Mouse (Mus musculus): ENCODE measurements around the gene Prrx2. TPM values are rescaled to one million over a fixed set of nuclear protein-coding genes. Genes with fewer than 3 reads are reported as not detected.

Gene Prrx2
- polyA plus RNA-seq, 1 experiment from 2014 or later = 2.7 TPM

DNA sequence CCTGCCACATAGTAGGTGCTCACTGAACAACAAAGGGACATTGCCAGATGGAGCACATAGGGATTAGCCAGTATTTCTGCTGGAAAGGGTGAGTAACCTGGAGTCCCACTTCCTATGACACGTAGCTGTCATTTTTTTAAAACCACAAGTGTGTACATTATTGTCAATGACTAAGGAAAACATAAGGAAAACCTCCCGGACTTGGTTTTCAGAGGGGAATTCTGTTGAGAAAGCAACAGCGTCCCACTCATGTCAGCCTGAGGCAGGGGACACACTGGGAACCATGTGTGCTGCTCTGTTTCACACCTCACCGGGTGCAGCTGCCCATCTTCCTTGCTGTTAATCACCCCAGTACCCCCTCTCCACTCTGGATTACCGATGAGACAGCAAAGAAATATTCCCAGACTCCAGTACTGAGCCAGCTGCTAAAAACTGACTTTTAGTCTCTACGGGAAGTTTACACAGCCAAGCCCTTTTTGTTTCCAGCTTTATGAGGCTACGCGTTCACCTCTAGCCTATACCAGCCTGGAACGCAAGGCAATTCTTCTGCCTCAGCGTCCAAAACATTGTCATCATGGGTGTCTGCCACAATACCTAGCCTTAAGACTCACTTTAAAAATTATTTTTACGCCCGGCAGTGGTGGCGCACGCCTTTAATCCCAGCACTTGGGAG lies 64.8 kb downstream of the Prrx2 start:
- H3K4me2 ChIP-seq = no peak overlapping the region
- ATAC-seq (ENCODE audit: low FRiP score) = no peak
- 80% methylated on average over 14 of the region's 14 CpGs for WGBS

DNA sequence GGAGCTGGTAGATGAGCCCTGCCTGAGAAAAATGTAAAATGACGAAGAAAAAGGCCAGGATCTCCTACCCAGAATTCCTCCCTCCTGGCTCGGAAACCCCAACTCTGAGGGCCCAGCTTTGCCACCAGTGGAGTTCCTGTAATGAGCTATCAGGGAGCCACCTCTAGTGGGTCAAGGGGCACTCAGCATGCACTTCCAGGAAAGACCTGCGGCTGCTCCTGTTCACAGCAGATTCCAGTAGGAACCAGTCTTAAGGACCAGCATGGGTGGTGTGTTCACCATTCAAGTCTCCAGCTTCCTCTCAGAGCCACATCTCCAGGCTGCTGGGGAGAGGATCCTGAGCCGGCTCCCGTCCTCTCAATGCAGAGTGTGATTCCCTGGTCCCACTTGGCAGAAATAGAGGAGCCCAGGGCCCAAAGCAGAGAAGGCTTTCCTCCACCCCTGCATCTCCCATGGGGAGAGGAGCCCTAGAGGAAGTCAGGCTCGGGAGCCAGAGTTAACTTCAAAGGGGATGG lies 66.9 kb downstream of the Prrx2 start:
- no peaks in the 10 kb centered on the region for H3K9me3 ChIP-seq (replicated peaks)
- H3K4me3 ChIP-seq (replicated peaks) = no peak overlapping the region
- H3K4me1 ChIP-seq = peaks cover 13% of the 10 kb centered on the region
- H3K9ac ChIP-seq (replicated peaks) = no peak overlapping the region
- no peaks in the 10 kb centered on the region for H3K36me3 ChIP-seq
- 66% methylated on average over 6 of the region's 6 CpGs for WGBS
- H3K27me3 ChIP-seq (replicated peaks) = peaks cover 29% of the 10 kb centered on the region
- H3K4me2 ChIP-seq = peak overlapping the region; percentile 63
- H3K27ac ChIP-seq (replicated peaks) = no peak overlapping the region
- ATAC-seq (ENCODE audit: low FRiP score) = no peak

More for the DNA sequence above, 64.8 kb downstream of the Prrx2 start:
- H3K9me3 ChIP-seq (replicated peaks) = no peaks in the 10 kb centered on the region
- H3K4me1 ChIP-seq = peaks cover 13% of the 10 kb centered on the region
- no peak overlapping the region for H3K4me3 ChIP-seq (replicated peaks)
- H3K27ac ChIP-seq (replicated peaks) = no peak overlapping the region
- no peak overlapping the region for H3K9ac ChIP-seq (replicated peaks)
- peaks cover 29% of the 10 kb centered on the region for H3K27me3 ChIP-seq (replicated peaks)
- H3K36me3 ChIP-seq = no peaks in the 10 kb centered on the region

DNA sequence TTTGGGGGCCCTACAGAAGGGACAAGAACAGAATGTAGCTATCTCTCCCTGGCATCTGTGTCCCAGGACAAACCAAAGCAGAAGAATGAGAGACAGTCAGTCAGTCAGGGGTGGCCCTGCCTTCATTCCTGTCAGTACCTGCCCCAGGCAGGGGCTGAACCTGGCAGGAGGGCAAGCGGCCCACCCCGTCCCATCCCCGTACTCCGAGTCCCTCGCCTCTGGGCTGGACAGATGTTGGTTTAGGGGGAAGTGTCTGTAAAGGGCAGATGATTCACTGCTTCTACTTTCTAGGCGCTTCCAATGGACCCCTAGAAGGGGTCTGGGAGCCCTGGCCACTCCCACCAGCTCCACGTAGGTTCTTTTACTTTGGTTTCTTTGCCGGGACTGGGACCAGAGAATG lies 67.5 kb downstream of the Prrx2 start:
- no peaks in the 10 kb centered on the region for H3K9me3 ChIP-seq (replicated peaks)
- peak overlapping the region; percentile 34 for H3K4me3 ChIP-seq (replicated peaks)
- peak overlapping the region; percentile 63 for H3K4me2 ChIP-seq
- peaks cover 13% of the 10 kb centered on the region for H3K4me1 ChIP-seq
- peaks cover 29% of the 10 kb centered on the region for H3K27me3 ChIP-seq (replicated peaks)
- H3K36me3 ChIP-seq = no peaks in the 10 kb centered on the region
- WGBS = 31% methylated on average over 8 of the region's 8 CpGs
- no peak for ATAC-seq (ENCODE audit: low FRiP score)
- H3K9ac ChIP-seq (replicated peaks) = peak overlapping the region; percentile 38; the same call in 1 of the 2 replicates
- H3K27ac ChIP-seq (replicated peaks) = no peak overlapping the region

DNA sequence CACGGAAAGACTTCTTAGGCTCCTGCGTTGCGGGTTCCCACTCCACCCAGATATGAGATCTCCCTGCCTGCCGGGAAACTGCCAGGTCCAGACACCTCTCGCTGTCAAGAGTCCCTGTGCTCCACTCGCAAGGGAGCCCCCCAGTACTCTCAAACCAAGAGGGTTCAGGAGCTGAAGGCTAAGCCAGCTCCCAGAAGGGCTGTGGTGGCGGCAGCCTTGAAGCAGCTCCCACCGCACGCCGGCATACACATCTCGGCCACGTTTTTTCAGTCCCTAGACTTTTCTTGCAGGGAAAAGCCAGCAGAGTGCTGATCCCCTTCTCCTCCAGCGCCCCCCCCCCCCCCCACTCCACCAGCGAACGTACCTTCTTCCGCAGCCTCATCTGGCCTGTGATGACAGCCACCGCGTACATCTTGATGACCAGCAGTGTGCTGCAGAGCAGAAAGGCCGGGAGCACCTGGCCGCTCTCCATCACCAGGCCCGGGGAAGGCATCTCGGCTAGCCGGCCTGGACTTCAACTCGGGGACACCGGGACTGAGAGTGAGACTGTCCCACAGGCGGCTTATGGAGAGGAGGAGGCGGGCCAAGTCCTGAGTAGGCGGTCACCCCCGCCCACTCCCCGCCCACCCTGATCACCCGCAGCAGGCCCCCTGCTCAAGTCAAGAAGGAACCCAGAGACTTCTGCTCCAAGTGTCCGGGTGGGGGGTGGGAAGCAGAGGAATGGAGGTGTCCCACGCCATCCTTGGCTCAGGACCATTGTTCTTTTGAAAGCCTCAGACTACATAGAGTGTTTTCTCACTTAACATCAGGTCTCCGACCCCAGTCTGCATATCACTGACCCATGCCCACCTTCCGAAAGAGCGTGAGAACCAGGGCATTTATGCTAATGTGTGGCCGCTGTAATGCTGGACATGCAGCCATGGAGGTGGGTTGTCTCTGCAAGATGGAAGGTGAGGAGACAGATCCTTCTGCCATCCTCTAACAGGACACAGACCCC lies 68.3 kb downstream of the Prrx2 start:
- no peak; the same call in 1 of the 2 replicates for ATAC-seq (ENCODE audit: low FRiP score)
- H3K36me3 ChIP-seq = no peaks in the 10 kb centered on the region
- no peak overlapping the region for H3K27ac ChIP-seq (replicated peaks)
- WGBS = 9% methylated on average over 36 of the region's 37 CpGs
- no peaks in the 10 kb centered on the region for H3K9me3 ChIP-seq (replicated peaks)
- peak overlapping the region; percentile 63 for H3K4me2 ChIP-seq
- H3K27me3 ChIP-seq (replicated peaks) = peaks cover 29% of the 10 kb centered on the region
- peak overlapping the region; percentile 34 for H3K4me3 ChIP-seq (replicated peaks)
- H3K4me1 ChIP-seq = peaks cover 13% of the 10 kb centered on the region
- peak overlapping the region; percentile 38 for H3K9ac ChIP-seq (replicated peaks)

DNA sequence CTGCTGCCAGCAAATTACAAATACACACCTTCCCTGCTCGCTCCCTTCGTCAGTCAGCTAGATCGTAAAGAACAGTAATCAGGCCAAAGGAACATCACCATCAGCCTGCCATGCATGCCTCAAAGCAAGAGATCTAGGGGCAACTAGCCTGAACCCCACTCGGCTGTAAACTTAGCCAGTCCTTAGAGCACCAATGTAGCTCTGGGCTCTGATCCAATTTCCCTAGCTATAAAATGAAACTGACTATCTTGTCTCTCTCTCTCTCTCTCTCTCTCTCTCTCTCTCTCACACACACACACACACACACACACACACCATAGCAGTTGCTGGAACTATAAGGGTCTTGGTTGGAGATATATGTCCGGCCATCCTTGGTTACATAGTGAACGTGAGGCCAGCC lies 69.5 kb downstream of the Prrx2 start:
- Histone ChIP-seq H3K9me3 (replicated peaks) (no peaks in the 10 kb centered on the region), H3K4me3 (replicated peaks) (no peak overlapping the region), H3K27me3 (replicated peaks) (peaks cover 29% of the 10 kb centered on the region), H3K4me2 (no peak overlapping the region), H3K36me3 (no peaks in the 10 kb centered on the region), H3K27ac (replicated peaks) (no peak overlapping the region), H3K4me1 (peaks cover 13% of the 10 kb centered on the region), H3K9ac (replicated peaks) (no peak overlapping the region)
- no peak for ATAC-seq (ENCODE audit: low FRiP score)
- WGBS = 64% methylated on average over 6 of the region's 6 CpGs

DNA sequence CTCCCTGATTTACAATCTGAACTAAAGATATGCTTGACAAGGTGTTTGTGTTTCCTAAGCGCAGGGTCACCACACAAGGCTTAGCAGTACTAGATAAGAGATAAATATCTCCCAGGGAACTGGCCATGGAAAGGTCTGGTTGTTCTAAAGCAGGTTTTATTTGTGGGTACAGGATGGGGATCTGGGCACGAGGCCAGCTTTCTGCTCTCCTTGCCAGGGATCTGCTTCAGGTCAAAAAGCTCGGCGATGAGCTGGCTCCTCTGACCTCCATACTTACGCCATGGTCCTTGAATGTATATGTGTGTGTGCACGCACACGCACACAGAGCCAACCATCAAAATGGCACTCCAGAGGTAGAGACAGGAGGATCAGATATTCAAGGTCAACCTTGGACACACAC lies 70.2 kb downstream of the Prrx2 start:
- no peak overlapping the region for H3K9ac ChIP-seq (replicated peaks)
- H3K4me3 ChIP-seq (replicated peaks) = no peak overlapping the region
- H3K27ac ChIP-seq (replicated peaks) = no peak overlapping the region
- H3K27me3 ChIP-seq (replicated peaks) = peaks cover 29% of the 10 kb centered on the region
- 79% methylated on average over 7 of the region's 7 CpGs for WGBS
- no peak for ATAC-seq (ENCODE audit: low FRiP score)
- H3K4me2 ChIP-seq = no peak overlapping the region
- no peaks in the 10 kb centered on the region for H3K9me3 ChIP-seq (replicated peaks)
- H3K4me1 ChIP-seq = peaks cover 13% of the 10 kb centered on the region
- H3K36me3 ChIP-seq = no peaks in the 10 kb centered on the region

DNA sequence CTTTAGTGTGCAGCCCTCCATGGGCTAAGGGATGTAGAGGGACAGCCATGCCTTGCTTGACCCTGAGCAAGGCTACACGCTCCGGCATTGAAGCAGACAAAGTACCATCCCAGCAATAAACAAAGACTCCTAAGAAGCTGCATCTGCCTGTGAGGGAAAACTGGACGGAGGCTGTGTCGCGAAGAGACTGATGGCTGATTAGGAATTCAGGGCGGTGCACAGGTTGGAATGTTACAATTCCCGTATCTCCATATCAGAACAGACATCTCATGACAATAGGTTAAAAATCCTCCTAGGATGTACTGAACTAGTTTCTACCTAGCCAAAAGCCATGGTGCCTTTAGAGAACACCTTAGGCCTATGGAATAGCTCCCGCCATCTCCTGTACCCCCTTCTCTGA lies 71.1 kb downstream of the Prrx2 start:
- no peaks in the 10 kb centered on the region for H3K9me3 ChIP-seq (replicated peaks)
- H3K27me3 ChIP-seq (replicated peaks) = peaks cover 26% of the 10 kb centered on the region
- ATAC-seq (ENCODE audit: low FRiP score) = no peak
- no peak overlapping the region for H3K4me3 ChIP-seq (replicated peaks)
- WGBS = 76% methylated on average over 8 of the region's 8 CpGs
- H3K9ac ChIP-seq (replicated peaks) = no peak overlapping the region
- H3K4me1 ChIP-seq = peaks cover 13% of the 10 kb centered on the region
- no peaks in the 10 kb centered on the region for H3K36me3 ChIP-seq
- H3K27ac ChIP-seq (replicated peaks) = no peak overlapping the region
- no peak overlapping the region for H3K4me2 ChIP-seq

DNA sequence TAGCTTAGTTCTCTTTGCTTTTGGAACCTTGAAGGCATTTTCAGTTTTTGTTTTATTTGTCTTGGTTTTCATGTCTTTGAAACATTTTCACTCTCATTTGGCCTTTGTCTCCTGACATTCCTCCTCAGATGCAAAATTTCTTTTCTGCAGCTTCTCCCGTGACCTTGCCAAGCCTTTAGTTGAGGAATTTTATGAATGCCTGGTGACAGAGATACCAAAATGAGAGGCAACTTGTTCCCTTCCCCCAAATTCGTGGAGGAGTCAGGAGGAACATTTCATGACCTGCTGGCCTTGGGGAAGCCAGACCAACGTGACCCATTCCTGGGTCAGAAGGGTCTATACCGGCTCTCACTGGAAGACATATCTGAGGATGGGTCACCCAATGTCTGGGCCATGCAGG lies 71.9 kb downstream of the Prrx2 start:
- Histone ChIP-seq H3K4me2 (no peak overlapping the region), H3K27ac (replicated peaks) (no peak overlapping the region), H3K27me3 (replicated peaks) (peaks cover 22% of the 10 kb centered on the region), H3K9ac (replicated peaks) (no peak overlapping the region), H3K9me3 (replicated peaks) (no peaks in the 10 kb centered on the region), H3K4me3 (replicated peaks) (no peak overlapping the region), H3K36me3 (no peaks in the 10 kb centered on the region), H3K4me1 (peaks cover 13% of the 10 kb centered on the region)
- WGBS = 86% methylated on average over 4 of the region's 4 CpGs
- no peak for ATAC-seq (ENCODE audit: low FRiP score)

DNA sequence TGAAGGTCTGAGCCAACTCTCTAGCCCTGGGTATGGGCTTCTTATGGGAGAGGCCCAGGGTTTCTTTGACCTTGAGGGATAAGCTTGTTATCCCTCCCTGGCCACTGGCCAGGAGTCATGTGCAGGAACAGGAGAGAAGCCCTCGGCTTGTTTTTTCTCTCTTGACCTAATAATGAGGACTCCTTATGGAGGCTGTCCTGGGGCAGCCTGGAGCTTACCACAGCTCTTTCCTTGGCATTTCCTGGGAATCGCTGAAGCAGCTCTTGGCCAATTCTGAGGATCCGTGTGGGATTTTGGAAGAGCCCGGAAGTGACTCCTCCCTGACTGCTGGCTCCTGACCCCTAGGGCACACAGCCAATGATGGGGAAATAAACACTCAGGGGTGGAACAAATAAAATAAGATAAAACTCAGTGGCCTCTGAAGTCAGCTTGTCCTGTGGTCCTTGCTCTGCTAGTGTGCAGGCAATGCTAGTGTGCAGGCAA lies 77.6 kb downstream of the Prrx2 start:
- Histone ChIP-seq H3K4me2 (no peak overlapping the region), H3K27me3 (replicated peaks) (no peaks in the 10 kb centered on the region), H3K36me3 (no peaks in the 10 kb centered on the region), H3K4me3 (replicated peaks) (no peak overlapping the region), H3K9me3 (replicated peaks) (no peaks in the 10 kb centered on the region), H3K27ac (replicated peaks) (no peak overlapping the region), H3K9ac (replicated peaks) (no peak overlapping the region), H3K4me1 (peaks cover 3% of the 10 kb centered on the region; the same call in 1 of the 2 replicates)
- WGBS = 72% methylated on average over 4 of the region's 4 CpGs
- no peak for ATAC-seq (ENCODE audit: low FRiP score)

DNA sequence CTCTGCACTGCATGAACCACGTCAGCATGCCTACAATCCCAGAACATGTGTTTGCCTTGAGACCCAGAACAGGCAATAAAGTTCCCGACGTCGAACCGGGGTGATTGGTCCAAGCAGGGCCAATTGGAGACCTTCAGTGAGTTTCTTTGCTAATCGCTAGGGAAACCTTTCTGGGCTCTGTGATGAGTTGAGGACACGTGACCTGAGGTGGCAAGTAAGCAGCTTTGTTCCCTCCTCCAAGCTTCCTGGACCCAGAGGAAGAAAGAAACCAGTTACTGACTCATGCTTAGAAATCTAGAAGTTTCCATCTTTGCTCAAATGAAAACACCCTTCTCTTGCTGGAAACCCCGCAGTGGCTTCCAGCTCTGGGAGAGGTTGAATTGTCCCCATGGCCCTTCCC lies 78.2 kb downstream of the Prrx2 start:
- peaks cover 3% of the 10 kb centered on the region; the same call in 1 of the 2 replicates for H3K4me1 ChIP-seq
- no peak overlapping the region for H3K27ac ChIP-seq (replicated peaks)
- no peak for ATAC-seq (ENCODE audit: low FRiP score)
- H3K36me3 ChIP-seq = no peaks in the 10 kb centered on the region
- no peak overlapping the region for H3K4me2 ChIP-seq
- H3K9ac ChIP-seq (replicated peaks) = no peak overlapping the region
- H3K9me3 ChIP-seq (replicated peaks) = no peaks in the 10 kb centered on the region
- no peak overlapping the region for H3K4me3 ChIP-seq (replicated peaks)
- WGBS = 84% methylated on average over 8 of the region's 8 CpGs
- no peaks in the 10 kb centered on the region for H3K27me3 ChIP-seq (replicated peaks)

DNA sequence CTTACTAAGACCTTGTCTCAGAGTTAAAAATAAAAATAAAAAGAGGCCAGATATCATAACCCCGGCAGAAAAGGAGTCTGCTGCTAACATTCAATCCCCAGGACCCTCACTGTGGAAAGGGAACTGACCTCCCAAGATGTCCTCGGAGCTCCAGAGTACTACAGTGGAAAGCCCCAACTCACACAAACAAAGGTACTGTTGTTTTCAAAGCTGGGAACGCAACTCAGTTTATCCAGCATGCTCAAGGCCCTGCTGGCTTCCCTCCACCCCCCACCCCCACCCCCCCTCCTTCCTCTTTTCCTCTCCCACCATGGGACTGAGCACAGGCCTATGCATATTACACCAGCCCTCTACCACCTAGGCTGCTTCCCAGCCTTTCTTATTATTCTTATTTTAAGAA lies 80.1 kb downstream of the Prrx2 start:
- H3K27ac ChIP-seq (replicated peaks) = no peak overlapping the region
- no peak overlapping the region for H3K4me2 ChIP-seq
- H3K4me1 ChIP-seq = peaks cover 3% of the 10 kb centered on the region; the same call in 1 of the 2 replicates
- no peak overlapping the region for H3K9ac ChIP-seq (replicated peaks)
- no peak overlapping the region for H3K4me3 ChIP-seq (replicated peaks)
- H3K27me3 ChIP-seq (replicated peaks) = no peaks in the 10 kb centered on the region
- 45% methylated on average over 3 of the region's 3 CpGs for WGBS
- H3K9me3 ChIP-seq (replicated peaks) = no peaks in the 10 kb centered on the region
- H3K36me3 ChIP-seq = no peaks in the 10 kb centered on the region
- no peak for ATAC-seq (ENCODE audit: low FRiP score)
